Mouse (Mus musculus) brain, adult 2 months (tissue): ENCODE data around the gene Hexim2.

Experiments used
- DNase-seq: peaks from one replicate; pipeline ENCODE4 v3.0.0; 2011; ENCODE audit warnings: low read depth, low spot score

Hexim2 gene

GRCm38 (mm10) chr11:103141101-103141943, 9.1 kb downstream of the Hexim2 start:
- DNase-seq = peak; percentile 45

DNA sequence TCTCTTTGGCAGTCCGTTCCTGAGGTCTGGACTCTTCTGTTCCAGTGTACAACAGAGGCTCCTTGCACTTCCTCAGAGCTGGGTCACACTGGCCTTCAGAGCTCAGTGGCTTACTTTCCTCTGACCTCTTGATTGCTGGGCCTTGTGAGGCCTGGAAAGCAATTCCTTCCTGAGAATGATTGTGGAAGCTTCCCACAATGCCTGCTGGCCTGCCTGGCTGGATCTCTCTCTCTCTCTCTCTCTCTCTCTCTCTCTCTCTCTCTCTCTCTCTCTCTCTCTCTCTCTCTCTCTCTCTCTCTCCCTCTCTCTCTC, 9.7 kb downstream of the Hexim2 start:
- peak; percentile 62 for DNase-seq

- peak; percentile 98 for DNase-seq
Measured at GRCm38 (mm10) chr11:103142441-103143182, 10.4 kb downstream of the Hexim2 start.

- no peak for DNase-seq
Measured at GRCm38 (mm10) chr11:103144309-103145285, 12.4 kb downstream of the Hexim2 start.

- no peak for DNase-seq
Measured at GRCm38 (mm10) chr11:103146386-103146785, 14.2 kb downstream of the Hexim2 start.

DNA sequence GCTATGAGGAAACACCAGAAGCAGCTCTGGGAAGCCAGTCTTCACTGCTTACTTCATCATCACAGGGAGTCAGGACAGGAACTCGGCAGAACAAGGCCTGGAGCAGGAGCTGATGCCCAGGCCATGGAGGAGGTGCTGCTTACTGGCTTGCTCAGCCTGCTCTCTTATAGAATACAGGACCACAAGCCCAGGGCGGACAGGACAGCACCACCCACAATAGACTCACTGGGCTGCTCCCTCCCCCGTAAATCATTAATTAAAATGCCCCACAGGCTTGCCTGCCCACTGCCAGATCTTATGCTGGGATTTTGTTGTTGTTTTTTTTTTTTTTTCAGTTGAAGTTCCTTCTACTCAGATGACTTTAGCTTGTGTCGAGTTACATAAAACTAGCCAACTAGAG, 15.5 kb downstream of the Hexim2 start:
- no peak for DNase-seq

DNA sequence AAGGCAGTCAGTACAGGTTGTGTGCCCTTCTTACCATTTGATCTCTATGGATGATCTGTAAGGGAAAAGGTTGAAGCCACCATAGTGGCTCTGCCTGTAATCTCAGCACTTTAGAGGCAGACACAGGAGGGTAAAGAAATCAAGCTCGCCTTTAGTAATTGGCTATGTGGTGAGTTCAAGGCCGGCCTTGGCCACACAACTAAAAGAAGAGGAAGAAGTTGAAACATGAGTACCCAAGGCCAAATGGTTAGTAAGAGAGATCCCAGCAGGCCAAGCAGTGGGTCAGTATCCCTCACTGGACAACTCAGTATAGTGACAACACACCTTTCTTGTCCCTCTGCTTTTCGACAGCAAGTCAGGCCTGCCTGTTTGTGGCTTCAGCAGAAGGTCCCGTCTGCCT, 17.5 kb downstream of the Hexim2 start:
- no peak for DNase-seq

GRCm38 (mm10) chr11:103158621-103159478, 26.6 kb downstream of the Hexim2 start:
- peak; percentile 96 for DNase-seq

DNA sequence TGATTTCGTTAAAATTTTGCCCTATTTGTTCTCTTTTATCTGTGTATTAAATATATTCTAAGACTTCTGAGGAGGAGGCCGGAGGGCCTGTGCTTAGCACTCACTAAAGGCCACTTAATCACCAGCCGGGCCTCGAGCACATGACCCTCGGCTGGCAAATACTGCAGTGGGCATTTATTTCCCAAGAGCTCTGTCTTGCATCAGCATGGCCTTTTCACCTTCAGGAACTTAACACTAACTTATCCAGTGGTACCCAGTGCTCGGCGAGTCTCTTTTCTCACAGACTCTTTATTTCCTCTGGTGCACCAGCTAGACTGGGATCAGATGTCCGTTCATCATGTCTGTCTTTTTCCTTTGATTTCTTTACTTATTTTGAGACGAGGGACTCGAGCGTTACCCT, 28.5 kb downstream of the Hexim2 start:
- no peak for DNase-seq

DNA sequence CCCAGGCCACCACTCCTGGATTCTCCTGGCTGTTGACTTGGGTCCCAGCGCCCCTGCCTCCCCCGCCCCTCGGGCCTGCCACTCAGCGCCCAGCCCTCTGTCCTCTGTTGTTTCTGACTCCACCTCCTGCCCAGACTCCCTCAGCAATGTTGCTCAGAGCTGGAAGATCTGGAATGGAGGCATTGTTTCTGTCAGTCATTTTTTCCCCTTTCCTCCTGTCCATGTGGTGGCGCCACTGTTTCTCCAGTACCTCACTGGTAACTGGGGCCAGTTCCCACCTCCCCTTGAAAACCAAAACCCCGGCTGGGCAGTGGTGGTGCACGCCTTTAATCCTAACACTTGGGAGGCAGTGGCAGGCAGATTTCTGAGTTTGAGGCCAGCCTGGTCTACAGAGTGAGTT, 29.2 kb downstream of the Hexim2 start:
- no peak for DNase-seq

DNA sequence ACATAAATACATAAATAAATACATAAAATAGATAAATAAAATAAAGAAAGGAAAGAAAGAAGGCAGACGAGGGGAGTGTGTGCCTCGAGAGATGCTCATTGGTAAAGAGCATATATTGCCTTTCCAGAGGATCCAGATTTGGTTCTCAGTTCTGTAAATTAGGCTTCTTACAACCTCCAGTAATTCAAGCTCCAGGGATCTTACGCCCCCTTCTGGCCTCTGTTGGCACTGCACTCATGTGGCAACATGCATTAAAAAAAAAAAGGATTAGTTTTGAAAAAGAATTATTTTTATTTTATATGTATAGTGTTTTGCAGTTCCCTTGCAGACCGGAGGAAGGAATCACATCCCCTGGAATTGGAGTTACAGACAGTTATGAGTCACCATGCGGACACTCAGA, 29.9 kb downstream of the Hexim2 start:
- no peak for DNase-seq

- no peak for DNase-seq
Measured at GRCm38 (mm10) chr11:103164391-103164790, 32.2 kb downstream of the Hexim2 start.

DNA sequence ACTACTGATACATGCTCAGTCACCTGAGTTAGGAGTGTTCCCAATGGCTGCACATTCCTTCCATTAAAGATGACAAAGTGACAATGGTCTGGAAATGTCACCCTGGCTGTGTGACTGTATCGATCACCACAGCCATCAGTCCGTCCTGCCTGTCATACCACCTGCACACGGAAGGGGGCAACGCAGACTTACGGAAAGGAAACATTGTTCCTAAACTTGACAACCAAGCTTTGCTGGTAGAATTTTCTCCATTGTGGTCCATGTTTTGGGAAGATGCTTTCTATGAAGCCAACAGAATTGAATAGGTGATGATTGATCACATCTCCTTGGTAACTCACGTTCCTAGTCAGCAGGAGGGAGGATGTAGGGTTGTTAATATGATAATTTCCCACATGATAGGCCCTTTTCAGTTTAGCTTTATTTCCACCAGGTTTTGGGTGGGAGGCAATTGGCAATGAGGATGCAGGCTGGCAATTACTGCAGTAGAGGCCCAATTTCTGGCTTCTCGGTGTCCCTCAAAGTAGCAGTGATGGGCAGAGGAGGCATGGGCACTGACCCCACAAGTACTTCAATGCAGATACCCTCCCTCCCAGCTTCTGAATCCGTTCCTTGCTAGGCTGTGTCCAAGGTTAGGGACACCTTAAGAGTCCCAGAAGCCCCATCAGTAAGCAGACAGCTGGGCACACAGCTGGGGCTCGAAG, 36.6 kb downstream of the Hexim2 start:
- peak; percentile 89 for DNase-seq

DNA sequence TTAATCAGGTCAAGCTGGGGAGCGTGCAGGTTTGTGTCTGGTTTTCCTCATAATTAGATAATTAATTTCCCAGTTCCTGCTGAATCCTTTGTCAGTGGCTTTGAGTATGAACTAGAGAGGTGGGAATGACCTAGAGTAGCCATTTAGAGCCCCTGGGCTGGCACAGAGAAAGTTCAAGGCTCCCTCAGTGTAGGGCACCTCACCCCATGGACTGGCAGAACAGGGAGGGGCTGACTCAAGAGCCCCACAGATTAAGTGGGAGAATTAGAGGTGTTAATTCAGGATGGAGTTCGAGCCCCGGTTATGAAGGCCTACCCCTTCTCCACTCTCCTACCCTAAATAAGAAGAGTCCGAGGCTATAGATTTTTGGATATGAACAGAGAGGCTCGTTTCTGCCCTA, 37.4 kb downstream of the Hexim2 start:
- no peak for DNase-seq

DNA sequence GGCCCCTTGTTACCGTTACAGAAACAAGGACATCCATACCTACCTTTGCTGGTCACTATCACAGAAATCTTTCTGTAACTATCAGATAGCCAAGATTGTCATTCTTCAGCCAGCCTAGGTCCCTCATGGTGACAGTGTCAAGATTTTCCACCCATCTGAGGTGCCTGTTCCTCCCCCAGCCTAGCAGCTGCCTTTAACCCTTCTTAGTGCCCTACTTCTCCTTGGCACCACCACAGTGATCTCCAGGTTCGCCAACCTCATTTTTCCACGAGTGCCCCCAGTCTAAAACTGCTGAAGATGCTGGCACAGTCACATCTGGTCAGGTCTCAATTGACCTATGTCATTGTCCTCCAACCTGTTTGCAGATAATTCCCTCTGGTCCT, 37.9 kb downstream of the Hexim2 start:
- DNase-seq = no peak

- DNase-seq = peak; percentile 49
Measured at GRCm38 (mm10) chr11:103170494-103171285, 38.5 kb downstream of the Hexim2 start, which contains the start of gene Fmnl1. Gene Fmnl1 (plus strand): TSS chr11:103171107.

- no peak for DNase-seq
Measured at GRCm38 (mm10) chr11:103171286-103171620, 39.0 kb downstream of the Hexim2 start.

- no peak for DNase-seq
Measured at GRCm38 (mm10) chr11:103171703-103172391, 39.6 kb downstream of the Hexim2 start.
